Mouse (Mus musculus) right cerebral cortex, postnatal 14 days (tissue): ENCODE measurements around the gene Oser1.
"Not testable (repeated sequence)": the region's sequence is repeated elsewhere in the genome, so short reads cannot be mapped to it uniquely, and the experiment has no call there.

Experiments
- DNase-seq: peaks from one replicate; pipeline ENCODE4 v3.0.0; 2022

The Oser1 gene

GRCm38 (mm10) chr2:163439488-163439887 lies 15.0 kb upstream of the Oser1 start:
- no peak for DNase-seq

GRCm38 (mm10) chr2:163438619-163439451 lies 14.3 kb upstream of the Oser1 start:
- no peak for DNase-seq

GRCm38 (mm10) chr2:163438246-163438618 lies 13.7 kb upstream of the Oser1 start, which contains the start of gene Gdap1l1:
Gene Gdap1l1 (plus strand): TSS chr2:163438476.
- peak; percentile 77 for DNase-seq

- DNase-seq, result no peak
These were observed 13.3 kb upstream of the Oser1 start for GRCm38 (mm10) chr2:163437800-163438199.

- DNase-seq, result no peak
These were observed 9.5 kb upstream of the Oser1 start for GRCm38 (mm10) chr2:163433971-163434370.

GRCm38 (mm10) chr2:163431289-163431688 lies 6.8 kb upstream of the Oser1 start:
- DNase-seq, result no peak

- DNase-seq, result no peak
These were observed 4.0 kb upstream of the Oser1 start for GRCm38 (mm10) chr2:163428346-163429011.

GRCm38 (mm10) chr2:163422895-163423660 lies 1.4 kb downstream of the Oser1 start:
- DNase-seq, result no peak

GRCm38 (mm10) chr2:163420366-163420886 lies 4.1 kb downstream of the Oser1 start:
- no peak for DNase-seq

GRCm38 (mm10) chr2:163419346-163420045 lies 5.0 kb downstream of the Oser1 start:
- peak; percentile 99 for DNase-seq

- peak; percentile 23 for DNase-seq
These were observed 5.6 kb downstream of the Oser1 start for GRCm38 (mm10) chr2:163418841-163419345.

- no peak for DNase-seq
These were observed 6.7 kb downstream of the Oser1 start for GRCm38 (mm10) chr2:163417830-163418229.

GRCm38 (mm10) chr2:163417026-163417425 lies 7.5 kb downstream of the Oser1 start:
- no peak for DNase-seq

- DNase-seq, result no peak
These were observed 11.5 kb downstream of the Oser1 start for GRCm38 (mm10) chr2:163412846-163413590.

GRCm38 (mm10) chr2:163412419-163412818 lies 12.1 kb downstream of the Oser1 start:
- no peak for DNase-seq

GRCm38 (mm10) chr2:163411840-163412239 lies 12.7 kb downstream of the Oser1 start:
- no peak for DNase-seq

- not testable (repeated sequence) for DNase-seq
These were observed 13.2 kb downstream of the Oser1 start for GRCm38 (mm10) chr2:163411344-163411743.

GRCm38 (mm10) chr2:163410211-163410610 lies 14.3 kb downstream of the Oser1 start:
- no peak for DNase-seq

- DNase-seq, result no peak
These were observed 20.3 kb downstream of the Oser1 start for GRCm38 (mm10) chr2:163404037-163404815.

GRCm38 (mm10) chr2:163401221-163401620 lies 23.3 kb downstream of the Oser1 start:
- DNase-seq, result peak; percentile 68

- DNase-seq, result no peak
These were observed 25.3 kb downstream of the Oser1 start for GRCm38 (mm10) chr2:163399222-163399621.
